In the genomic region with DNA sequence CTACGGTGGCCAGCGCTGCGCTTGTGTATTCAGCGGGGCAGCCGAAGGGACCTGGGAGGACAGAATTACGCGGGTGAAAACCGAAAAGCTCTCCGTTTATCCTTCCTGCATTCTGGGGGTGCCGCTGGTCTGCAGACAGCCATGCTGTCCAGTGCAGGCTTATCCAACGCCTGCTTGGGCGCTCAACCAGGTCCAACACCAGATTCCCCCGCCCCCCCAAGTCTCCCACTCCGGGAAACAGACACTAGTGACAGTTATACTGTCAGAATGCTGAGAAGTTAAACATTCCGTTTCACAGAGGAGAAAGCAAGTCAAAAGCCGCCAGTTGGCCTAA, we compare ENCODE assay signal across 8 mouse cellular contexts. TPM values are rescaled to one million over a fixed set of nuclear protein-coding genes. Genes with fewer than 3 reads are reported as not detected.
DNase-seq lines count a peak whose midpoint lies in the region; ATAC-seq and TF ChIP-seq lines count a peak whose summit lies in the region.

No protein-coding gene starts in this region.

- H3K36me3 ChIP-seq in heart, embryonic 13.5 days: peaks cover 20% of the 10 kb centered on the region
- H3K36me3 ChIP-seq in ES-Bruce4 (ENCODE audit: control insufficient read depth, insufficient read depth, low read length, poor library complexity, severe bottlenecking): peaks cover 23% of the 10 kb centered on the region
- H3K36me3 ChIP-seq in forebrain, embryonic 16.5 days (ENCODE audit: control insufficient read depth, insufficient read depth): no peaks in the 10 kb centered on the region; the same call in 1 of the 2 replicates
- H3K36me3 ChIP-seq in liver, postnatal 0 days (replicated peaks; ENCODE audit: insufficient read depth, low read length): peaks cover 12% of the 10 kb centered on the region

- no peak for DNase-seq in heart, postnatal 4 days
- DNase-seq in liver, postnatal 0 days: no peak
- no peak for DNase-seq in cerebellum, adult 9-10 months
- no peak for DNase-seq in left cerebral cortex, postnatal 25 days (ENCODE audit: low spot score in 2 of 2)
- no peak for DNase-seq in left cerebral cortex, postnatal 36 days (ENCODE audit: low spot score in 2 of 2)

- no peak; the same call in 1 of the 2 replicates for ATAC-seq in heart, embryonic 13.5 days (ENCODE audit: extremely low read depth, insufficient number of reproducible peaks, low FRiP score, low TSS enrichment)
- no peak for ATAC-seq in forebrain, embryonic 16.5 days
- ATAC-seq in liver, postnatal 0 days: no peak

- intact Hi-C loops in left cerebral cortex, postnatal 25 days (cut with DNase I): no loop called here
- intact Hi-C loops in left cerebral cortex, postnatal 36 days (cut with DNase I): loop anchor here (1.0 kb wide), 1 partner anchor 42 kb away; no protein-coding TSS in a partner anchor

- H3K9ac ChIP-seq in heart, embryonic 13.5 days: peak overlapping the region; percentile 84
- peak overlapping the region; percentile 92 for H3K9ac ChIP-seq in ES-Bruce4 (ENCODE audit: low read depth, poor library complexity, severe bottlenecking)
- H3K9ac ChIP-seq in forebrain, embryonic 16.5 days (replicated peaks; ENCODE audit: low read depth, low read length): peak overlapping the region; percentile 70
- H3K9ac ChIP-seq in liver, postnatal 0 days (replicated peaks): peak overlapping the region; percentile 72

- WGBS in heart, embryonic 13.5 days: under 1% methylated on average over 16 of the region's 16 CpGs
- WGBS in forebrain, embryonic 16.5 days: 2% methylated on average over 16 of the region's 16 CpGs
- WGBS in liver, postnatal 0 days (ENCODE audit: insufficient replicate concordance): under 1% methylated on average over 16 of the region's 16 CpGs

- TF ChIP-seq CTCF in ES-Bruce4 (IDR thresholded peaks at IDR 0.05; ENCODE audit: low read depth, low read length): no peak
- TF ChIP-seq CTCF in liver, postnatal 0 days (IDR thresholded peaks at IDR 0.05; ENCODE audit: low read depth): no peak

- no peaks in the 10 kb centered on the region for H3K9me3 ChIP-seq in heart, embryonic 13.5 days
- H3K9me3 ChIP-seq in ES-Bruce4 (replicated peaks; ENCODE audit: control insufficient read depth, insufficient read depth, low read length, poor library complexity, severe bottlenecking): no peaks in the 10 kb centered on the region
- no peaks in the 10 kb centered on the region for H3K9me3 ChIP-seq in forebrain, embryonic 16.5 days (ENCODE audit: control insufficient read depth, low read length)
- H3K9me3 ChIP-seq in liver, postnatal 0 days (ENCODE audit: low read length): no peaks in the 10 kb centered on the region

- H3K27ac ChIP-seq in heart, embryonic 13.5 days (replicated peaks): peak overlapping the region; percentile 86
- H3K27ac ChIP-seq in ES-Bruce4 (ENCODE audit: insufficient read depth, low read length): peak overlapping the region; percentile 5
- peak overlapping the region; percentile 98 for H3K27ac ChIP-seq in forebrain, embryonic 16.5 days (ENCODE audit: low read length)
- H3K27ac ChIP-seq in liver, postnatal 0 days (ENCODE audit: low read depth): peak overlapping the region; percentile 94

- no peaks in the 10 kb centered on the region for H3K27me3 ChIP-seq in heart, embryonic 13.5 days (replicated peaks)
- H3K27me3 ChIP-seq in ES-Bruce4 (ENCODE audit: control insufficient read depth, insufficient read depth, low read length, poor library complexity, severe bottlenecking): no peaks in the 10 kb centered on the region
- no peaks in the 10 kb centered on the region for H3K27me3 ChIP-seq in forebrain, embryonic 16.5 days (replicated peaks; ENCODE audit: control insufficient read depth, insufficient read depth, low read length)
- H3K27me3 ChIP-seq in liver, postnatal 0 days (ENCODE audit: insufficient read depth, low read length): no peaks in the 10 kb centered on the region

- peak overlapping the region; percentile 79 for H3K4me2 ChIP-seq in heart, embryonic 13.5 days
- H3K4me2 ChIP-seq in forebrain, embryonic 16.5 days (ENCODE audit: low read length): peak overlapping the region; percentile 88
- H3K4me2 ChIP-seq in liver, postnatal 0 days (ENCODE audit: low read depth, low read length): peak overlapping the region; percentile 93

- TF ChIP-seq POLR2A in ES-Bruce4 (IDR thresholded peaks at IDR 0.05; ENCODE audit: insufficient read depth, low read length): no peak

- peaks cover 28% of the 10 kb centered on the region for H3K4me1 ChIP-seq in heart, embryonic 13.5 days
- H3K4me1 ChIP-seq in ES-Bruce4 (ENCODE audit: control insufficient read depth, insufficient read depth, low read length): peaks cover 2% of the 10 kb centered on the region
- H3K4me1 ChIP-seq in forebrain, embryonic 16.5 days (replicated peaks; ENCODE audit: control insufficient read depth, insufficient read depth, low read length): peaks cover 22% of the 10 kb centered on the region
- peaks cover 13% of the 10 kb centered on the region for H3K4me1 ChIP-seq in liver, postnatal 0 days (ENCODE audit: insufficient read depth)

- H3K4me3 ChIP-seq in heart, embryonic 13.5 days: peak overlapping the region; percentile 89
- peak overlapping the region; percentile 70 for H3K4me3 ChIP-seq in ES-Bruce4 (ENCODE audit: low read depth, low read length)
- peak overlapping the region; percentile 94 for H3K4me3 ChIP-seq in forebrain, embryonic 16.5 days (replicated peaks; ENCODE audit: low read length)
- peak overlapping the region; percentile 82 for H3K4me3 ChIP-seq in liver, postnatal 0 days (ENCODE audit: low read depth, low read length)

- TF ChIP-seq EP300 in ES-Bruce4 (IDR thresholded peaks at IDR 0.05; ENCODE audit: insufficient read depth, low read depth, low read length): no peak
- no peak for TF ChIP-seq EP300 in liver, postnatal 0 days (IDR thresholded peaks at IDR 0.05; ENCODE audit: low read depth)

RNA-seq across cellular contexts. Expression of a gene that starts 24.5 kb away (rescaled TPM):
- polyA plus RNA-seq in heart, embryonic 13.5 days (2015; fragmentation: Nextera tagmentation; extraction: Ambion mirVana): 6.3 and 8.4 TPM in 2 replicates
- 1 to 10 TPM; 4.8 to 5.8 TPM for total RNA-seq in heart, postnatal 4 days (2021)
- 7.9 and 11.5 TPM in 2 replicates for polyA plus RNA-seq in ES-Bruce4 (2011; ENCODE audit: insufficient read depth, insufficient read length, low read depth, missing spikeins)
- polyA plus RNA-seq in forebrain, embryonic 16.5 days (2015; fragmentation: Nextera tagmentation; extraction: Ambion mirVana): 14.7 and 16.8 TPM in 2 replicates
- 4.5 and 4.6 TPM in 2 replicates for polyA plus RNA-seq in liver, postnatal 0 days (2015; fragmentation: Nextera tagmentation; extraction: Ambion mirVana)
- 10 to 100 TPM; 20.9 to 25.7 TPM for total RNA-seq in left cerebral cortex, postnatal 25 days (2021)
- 10 to 100 TPM; 22.4 to 23.8 TPM for total RNA-seq in left cerebral cortex, postnatal 36 days (2021)

RNA-seq across cellular contexts. Expression of a gene that starts 40.9 kb away (rescaled TPM):
- polyA plus RNA-seq in heart, embryonic 13.5 days (2015; fragmentation: Nextera tagmentation; extraction: Ambion mirVana): 51.9 and 53.3 TPM in 2 replicates
- total RNA-seq in heart, postnatal 4 days (2021): 100 to 1,000 TPM in 1 of 2 experiments, 10 to 100 TPM in 1; 96.9 to 107 TPM
- 314 and 327 TPM in 2 replicates for polyA plus RNA-seq in ES-Bruce4 (2011; ENCODE audit: insufficient read depth, insufficient read length, low read depth, missing spikeins)
- polyA plus RNA-seq in forebrain, embryonic 16.5 days (2015; fragmentation: Nextera tagmentation; extraction: Ambion mirVana): 122 and 136 TPM in 2 replicates
- polyA plus RNA-seq in liver, postnatal 0 days (2015; fragmentation: Nextera tagmentation; extraction: Ambion mirVana): 25.6 and 27.3 TPM in 2 replicates
- total RNA-seq in left cerebral cortex, postnatal 25 days (2021): 10 to 100 TPM; 67.6 to 68.3 TPM
- 10 to 100 TPM; 58.2 to 67.8 TPM for total RNA-seq in left cerebral cortex, postnatal 36 days (2021)

RNA-seq across cellular contexts. Expression of a gene that starts 57.4 kb away (rescaled TPM):
- polyA plus RNA-seq in heart, embryonic 13.5 days (2015; fragmentation: Nextera tagmentation; extraction: Ambion mirVana): 0.23 and 0.39 TPM in 2 replicates
- not detected for total RNA-seq in heart, postnatal 4 days (2021)
- polyA plus RNA-seq in ES-Bruce4 (2011; ENCODE audit: insufficient read depth, insufficient read length, low read depth, missing spikeins): not detected in 2 replicates
- 0.20 and 0.24 TPM in 2 replicates for polyA plus RNA-seq in forebrain, embryonic 16.5 days (2015; fragmentation: Nextera tagmentation; extraction: Ambion mirVana)
- polyA plus RNA-seq in liver, postnatal 0 days (2015; fragmentation: Nextera tagmentation; extraction: Ambion mirVana): 0.05 TPM in 1 of 2 replicates, not detected in the other
- total RNA-seq in left cerebral cortex, postnatal 25 days (2021): 1 to 10 TPM in 1 of 2 experiments, under 1 TPM in 1; 0.92 to 1.0 TPM
- 1 to 10 TPM; 1.2 to 1.5 TPM for total RNA-seq in left cerebral cortex, postnatal 36 days (2021)

Comparison
In these comparisons a context has a peak if more than half of its experiments do, and no peak if none do; other contexts are left out.
1. H3K27ac ChIP-seq: peak in every context shown above with its lines; median percentile 98 in forebrain, embryonic 16.5 days; 94 in liver, postnatal 0 days; 86 in heart, embryonic 13.5 days; 5 in ES-Bruce4.